8 mouse cellular contexts compared by ENCODE assay signal in the genomic region with DNA sequence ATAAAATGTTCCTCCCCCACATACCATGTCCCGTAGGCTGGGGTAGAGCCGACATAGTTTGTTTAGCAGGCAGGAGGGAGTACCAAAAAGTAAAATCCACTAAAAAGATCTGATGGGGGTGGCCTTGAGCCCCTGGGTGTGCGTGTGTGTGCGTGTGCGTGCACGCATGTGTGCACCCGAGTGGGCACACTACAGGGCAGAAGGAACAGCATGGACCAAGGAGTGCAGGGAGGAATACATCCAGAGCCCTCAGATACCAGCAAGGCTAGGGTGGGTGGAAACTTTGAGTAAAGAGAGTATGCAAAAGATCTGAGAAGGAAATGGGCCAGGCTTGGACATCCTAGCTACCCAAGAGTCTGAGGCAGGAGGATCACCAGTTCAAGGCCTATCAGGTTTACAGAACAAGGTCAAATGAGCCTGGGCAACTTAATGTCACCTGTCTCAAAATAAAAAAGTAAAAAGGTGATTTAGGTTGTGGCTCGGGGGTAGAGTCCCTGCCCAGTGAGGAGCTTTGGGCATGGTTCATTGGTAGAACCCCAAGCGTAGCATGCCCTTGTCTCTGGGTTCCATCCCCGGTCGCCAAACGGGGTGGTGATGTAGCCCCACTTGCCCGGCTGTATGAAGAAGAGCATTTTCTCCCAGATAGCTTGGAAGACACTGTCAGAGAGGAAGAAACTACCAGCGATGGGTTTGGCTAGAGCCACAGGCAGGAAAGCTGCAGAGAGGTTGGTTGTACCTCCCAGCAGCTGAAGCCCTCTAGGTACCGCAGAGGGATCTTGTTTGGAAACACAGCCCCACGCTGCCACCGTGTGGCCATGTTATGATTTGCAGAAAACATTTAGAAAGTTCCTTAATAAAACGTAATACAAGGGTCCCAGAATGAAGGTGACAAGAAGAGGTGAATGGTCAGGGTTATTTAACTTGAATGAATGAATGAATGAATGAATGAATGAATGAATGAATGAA. TPM values are rescaled to one million over a fixed set of nuclear protein-coding genes. Genes with fewer than 3 reads are reported as not detected.
DNase-seq lines count a peak whose midpoint lies in the region; ATAC-seq and TF ChIP-seq lines count a peak whose summit lies in the region.

No protein-coding gene starts in this region.

- TF ChIP-seq EP300 in heart, adult 2 months (IDR thresholded peaks at IDR 0.05; ENCODE audit: insufficient read depth, low read depth, low read length), result peak; percentile 78; the same call in 1 of the 2 replicates

- no peak overlapping the region for H3K27ac ChIP-seq in heart, adult 2 months
- no peak overlapping the region for H3K27ac ChIP-seq in heart, embryonic 12.5 days (ENCODE audit: poor library complexity, severe bottlenecking)
- no peak overlapping the region for H3K27ac ChIP-seq in hindbrain, embryonic 14.5 days
- H3K27ac ChIP-seq in left cerebral cortex, adult 2 months, result no peak overlapping the region

- intact Hi-C loops in heart, adult 2 months (cut with DNase I), result loop anchor here (1.0 to 5.0 kb wide), 2 partner anchors 39 to 298 kb away; partner anchors contain the start of gene Gm15517
- intact Hi-C loops in left cerebral cortex, adult 2 months (cut with DNase I), result loop anchor here (2.0 to 5.0 kb wide), 4 partner anchors 40 to 298 kb away; no protein-coding TSS in a partner anchor

- H3K79me2 ChIP-seq in heart, adult 2 months (replicated peaks; ENCODE audit: control insufficient read depth, insufficient read depth, low read length), result no peaks in the 10 kb centered on the region

- H3K27me3 ChIP-seq in heart, adult 2 months (ENCODE audit: control insufficient read depth, insufficient read depth, low read length), result no peaks in the 10 kb centered on the region
- peaks cover 19% of the 10 kb centered on the region for H3K27me3 ChIP-seq in heart, embryonic 12.5 days (replicated peaks)
- H3K27me3 ChIP-seq in hindbrain, embryonic 14.5 days (ENCODE audit: control insufficient read depth, insufficient read depth, low read length), result no peaks in the 10 kb centered on the region

- DNase-seq in heart, adult 2 months, result peak; percentile 71 to 82
- peak; percentile 93 for DNase-seq in brain, adult 2 months (ENCODE audit: low read depth, low spot score)
- peak; percentile 67 for DNase-seq in fibroblast of lung, adult 2 months (ENCODE audit: low read depth)
- peak; percentile 93 for DNase-seq in hindbrain, embryonic 14.5 days (ENCODE audit: low spot score)
- peak; percentile 76 to 79 for DNase-seq in left cerebral cortex, adult 2 months (ENCODE audit: extremely low spot score in 1 of 2, low spot score in 2 of 2)
- DNase-seq in mesoderm, embryonic 11.5 days (ENCODE audit: low read depth, low spot score), result peak; percentile 89
- peak; percentile 88 for DNase-seq in right cerebral cortex, postnatal 4 days

- no peak; the same call in 1 of the 2 replicates for ATAC-seq in heart, embryonic 12.5 days (ENCODE audit: insufficient number of reproducible peaks, low FRiP score)
- peak; percentile 37; the same call in 1 of the 2 replicates for ATAC-seq in hindbrain, embryonic 14.5 days (ENCODE audit: low FRiP score)

- no peak for TF ChIP-seq POLR2A in heart, adult 2 months (IDR thresholded peaks at IDR 0.05; ENCODE audit: insufficient read depth, low read depth, low read length)

- TF ChIP-seq CTCF in heart, adult 2 months (IDR thresholded peaks at IDR 0.05), result peak; percentile 83
- peak; percentile 80 for TF ChIP-seq CTCF in left cerebral cortex, adult 2 months (IDR thresholded peaks at IDR 0.05)

- H3K36me3 ChIP-seq in heart, adult 2 months (ENCODE audit: control insufficient read depth, insufficient read depth, low read length), result no peaks in the 10 kb centered on the region
- no peaks in the 10 kb centered on the region for H3K36me3 ChIP-seq in heart, embryonic 12.5 days
- H3K36me3 ChIP-seq in hindbrain, embryonic 14.5 days (replicated peaks; ENCODE audit: control insufficient read depth, insufficient read depth), result no peaks in the 10 kb centered on the region

- no peak overlapping the region for H3K9ac ChIP-seq in heart, adult 2 months (ENCODE audit: low read depth, low read length)
- no peak overlapping the region for H3K9ac ChIP-seq in heart, embryonic 12.5 days
- no peak overlapping the region for H3K9ac ChIP-seq in hindbrain, embryonic 14.5 days

- no peak overlapping the region for H3K4me3 ChIP-seq in heart, adult 2 months
- H3K4me3 ChIP-seq in heart, embryonic 12.5 days, result no peak overlapping the region
- H3K4me3 ChIP-seq in hindbrain, embryonic 14.5 days (replicated peaks; ENCODE audit: low read length), result no peak overlapping the region
- H3K4me3 ChIP-seq in left cerebral cortex, adult 2 months, result no peak overlapping the region

- 52% methylated on average over 18 of the region's 18 CpGs for WGBS in heart, adult 2 months
- WGBS in heart, embryonic 12.5 days, result 48% methylated on average over 18 of the region's 18 CpGs
- 56% methylated on average over 18 of the region's 18 CpGs for WGBS in hindbrain, embryonic 14.5 days

- H3K9me3 ChIP-seq in heart, embryonic 12.5 days (replicated peaks), result no peaks in the 10 kb centered on the region
- no peaks in the 10 kb centered on the region for H3K9me3 ChIP-seq in hindbrain, embryonic 14.5 days (ENCODE audit: control insufficient read depth, low read length)

- no peak overlapping the region for H3K4me2 ChIP-seq in heart, embryonic 12.5 days
- no peak overlapping the region for H3K4me2 ChIP-seq in hindbrain, embryonic 14.5 days (replicated peaks)

- H3K4me1 ChIP-seq in heart, adult 2 months (ENCODE audit: control insufficient read depth, insufficient read depth, low read length), result no peaks in the 10 kb centered on the region
- no peaks in the 10 kb centered on the region for H3K4me1 ChIP-seq in heart, embryonic 12.5 days (replicated peaks)
- no peaks in the 10 kb centered on the region for H3K4me1 ChIP-seq in hindbrain, embryonic 14.5 days (replicated peaks; ENCODE audit: control insufficient read depth, insufficient read depth, low read length)

RNA-seq across cellular contexts. Expression of gene Nr1h2, which starts 7.0 kb away (rescaled TPM):
- total RNA-seq in heart, adult 2 months (2021), result 10 to 100 TPM; 49.7 to 53.7 TPM
- 65.7 and 84.8 TPM in 2 replicates for polyA plus RNA-seq in heart, adult 2 months (2012; rRNA removed)
- 54.7 and 55.3 TPM in 2 replicates for polyA plus RNA-seq in heart, embryonic 12.5 days (2016; fragmentation: Nextera tagmentation; extraction: Ambion mirVana)
- polyA plus RNA-seq in hindbrain, embryonic 14.5 days (2014; fragmentation: Nextera tagmentation; extraction: Ambion mirVana), result 50.7 and 53.6 TPM in 2 replicates
- 10 to 100 TPM; 78.4 to 82.5 TPM for total RNA-seq in left cerebral cortex, adult 2 months (2021)

RNA-seq across cellular contexts. Expression of gene Napsa, which starts 11.5 kb away (rescaled TPM):
- 1 to 10 TPM in 1 of 2 experiments, under 1 TPM in 1; 0.76 to 1.3 TPM for total RNA-seq in heart, adult 2 months (2021)
- polyA plus RNA-seq in heart, adult 2 months (2012; rRNA removed), result 1.8 and 4.7 TPM in 2 replicates
- 0.12 TPM in 1 of 2 replicates, not detected in the other for polyA plus RNA-seq in heart, embryonic 12.5 days (2016; fragmentation: Nextera tagmentation; extraction: Ambion mirVana)
- polyA plus RNA-seq in hindbrain, embryonic 14.5 days (2014; fragmentation: Nextera tagmentation; extraction: Ambion mirVana), result 0.81 and 1.0 TPM in 2 replicates
- total RNA-seq in left cerebral cortex, adult 2 months (2021), result under 1 TPM in 1 of 2 experiments, not detected in 1; 0.29 TPM

RNA-seq across cellular contexts. Expression of gene Pold1, which starts 12.1 kb away (rescaled TPM):
- 10 to 100 TPM; 10.8 to 11.7 TPM for total RNA-seq in heart, adult 2 months (2021)
- polyA plus RNA-seq in heart, adult 2 months (2012; rRNA removed), result 12.9 and 15.5 TPM in 2 replicates
- 63.1 and 68.1 TPM in 2 replicates for polyA plus RNA-seq in heart, embryonic 12.5 days (2016; fragmentation: Nextera tagmentation; extraction: Ambion mirVana)
- 14.0 and 17.9 TPM in 2 replicates for polyA plus RNA-seq in hindbrain, embryonic 14.5 days (2014; fragmentation: Nextera tagmentation; extraction: Ambion mirVana)
- 1 to 10 TPM; 8.8 to 9.4 TPM for total RNA-seq in left cerebral cortex, adult 2 months (2021)

RNA-seq across cellular contexts. Expression of gene Spib, which starts 28.8 kb away (rescaled TPM):
- under 1 TPM; 0.31 to 0.75 TPM for total RNA-seq in heart, adult 2 months (2021)
- polyA plus RNA-seq in heart, adult 2 months (2012; rRNA removed), result 0.88 and 3.1 TPM in 2 replicates
- 0.15 TPM in 1 of 2 replicates, not detected in the other for polyA plus RNA-seq in heart, embryonic 12.5 days (2016; fragmentation: Nextera tagmentation; extraction: Ambion mirVana)
- 0.09 TPM in 1 of 2 replicates, not detected in the other for polyA plus RNA-seq in hindbrain, embryonic 14.5 days (2014; fragmentation: Nextera tagmentation; extraction: Ambion mirVana)
- total RNA-seq in left cerebral cortex, adult 2 months (2021), result under 1 TPM in 1 of 2 experiments, not detected in 1; 0.20 TPM

RNA-seq across cellular contexts. Expression of gene Kcnc3, which starts 29.7 kb away (rescaled TPM):
- total RNA-seq in heart, adult 2 months (2021), result 1 to 10 TPM; 2.2 to 2.9 TPM
- 1.3 and 3.0 TPM in 2 replicates for polyA plus RNA-seq in heart, adult 2 months (2012; rRNA removed)
- 0.15 and 0.17 TPM in 2 replicates for polyA plus RNA-seq in heart, embryonic 12.5 days (2016; fragmentation: Nextera tagmentation; extraction: Ambion mirVana)
- 7.2 and 8.6 TPM in 2 replicates for polyA plus RNA-seq in hindbrain, embryonic 14.5 days (2014; fragmentation: Nextera tagmentation; extraction: Ambion mirVana)
- 100 to 1,000 TPM; 114 to 122 TPM for total RNA-seq in left cerebral cortex, adult 2 months (2021)
